Mouse (Mus musculus) brain, embryonic 18.5 days (tissue): ENCODE measurements around the gene Slc5a8.

Source experiments
- DNase-seq: peaks from one replicate; pipeline ENCODE4 v3.0.0-alpha.2; 2012; ENCODE audit warnings: low read depth, low spot score

Gene Slc5a8

DNA sequence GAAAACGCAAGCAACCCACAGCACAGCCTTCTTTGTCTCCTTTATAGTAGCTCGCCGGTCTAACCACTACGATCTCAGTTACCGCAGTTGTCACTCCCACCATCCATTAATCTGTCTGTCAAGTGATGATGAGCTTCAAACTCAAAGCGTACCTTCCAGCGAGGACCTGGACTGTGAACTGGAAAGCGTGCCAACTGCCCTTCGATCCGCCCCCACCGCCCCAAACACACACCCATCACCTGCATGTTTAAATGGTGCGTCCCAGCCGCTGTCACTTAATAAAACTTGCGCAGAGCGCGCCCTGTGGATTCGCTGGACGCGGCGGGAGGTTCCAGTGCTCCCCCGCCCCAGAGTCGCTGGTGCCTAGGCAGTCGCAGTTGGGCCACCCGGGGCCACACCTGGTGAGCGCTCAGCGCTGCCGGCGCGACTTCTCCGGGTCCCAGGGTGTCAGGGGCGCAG is at the start of gene Slc5a8:
Gene Slc5a8 (plus strand): TSS at position 361 of the 459 bp plus-strand sequence.
- DNase-seq = no peak

DNA sequence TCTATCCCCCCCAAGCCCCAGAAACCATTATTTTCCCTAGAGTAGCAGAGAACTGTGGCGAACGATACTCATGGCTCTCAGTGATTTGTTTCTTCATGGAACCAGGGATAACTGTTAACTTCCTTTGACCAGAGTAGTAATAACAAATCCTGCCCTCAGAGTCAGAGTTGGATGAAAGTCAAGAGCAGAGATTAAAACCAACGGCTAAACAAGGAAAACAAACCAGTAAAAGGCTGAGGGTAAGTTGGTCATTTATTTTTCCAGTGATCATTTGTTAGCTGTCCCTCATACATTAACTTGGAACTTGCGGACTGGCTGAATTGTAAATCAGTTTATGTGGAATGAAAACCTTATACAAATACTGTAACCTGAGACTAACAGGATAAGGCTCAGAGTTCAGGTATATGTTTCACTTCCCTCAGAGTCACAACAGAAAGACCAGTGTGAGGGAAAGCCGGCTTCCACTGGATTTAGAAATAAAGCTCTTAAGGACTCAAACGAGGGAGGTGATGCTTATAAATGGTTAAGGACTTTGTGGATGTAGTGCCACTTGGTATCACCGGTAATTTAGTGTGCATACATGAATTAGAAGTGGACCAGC is 36.8 kb upstream of the Slc5a8 start:
- DNase-seq = no peak

DNA sequence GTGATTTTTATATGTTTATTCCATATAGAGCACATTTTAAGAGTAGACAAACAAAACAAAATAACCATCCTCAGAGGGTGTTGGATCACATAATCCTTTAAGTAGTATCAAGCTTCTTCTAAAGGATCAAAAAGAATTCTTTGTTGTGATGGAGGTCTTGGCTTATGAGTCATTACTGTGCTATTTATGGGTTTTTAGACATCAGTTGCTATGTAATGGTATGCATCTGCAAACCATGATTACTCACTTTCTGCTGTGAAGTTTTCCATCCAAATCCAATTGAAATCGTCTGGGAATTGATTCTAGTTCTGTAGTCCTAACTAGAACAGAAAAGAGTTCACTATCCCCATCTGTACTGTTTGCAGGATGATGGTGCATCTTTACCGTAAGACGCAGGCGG is 35.8 kb upstream of the Slc5a8 start:
- no peak for DNase-seq

DNA sequence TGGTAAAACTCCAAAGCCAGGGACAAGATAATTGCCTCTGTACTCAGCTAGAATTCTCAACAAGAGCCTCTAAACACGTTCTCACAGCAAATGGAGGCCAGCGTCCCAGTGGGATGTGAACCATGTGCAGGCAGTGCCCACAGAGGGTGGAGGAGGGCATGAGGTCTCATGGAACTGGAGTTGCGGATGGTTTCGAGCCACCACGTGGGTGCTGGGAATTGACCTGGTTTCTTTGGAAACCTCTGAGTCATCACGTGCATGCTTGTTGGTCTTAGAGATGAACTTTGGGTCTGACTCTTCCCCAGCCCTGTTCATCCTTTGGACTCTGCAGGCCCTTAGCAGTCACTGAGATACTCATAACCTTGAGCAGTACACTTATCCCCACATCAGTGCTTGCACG is 32.5 kb upstream of the Slc5a8 start:
- DNase-seq = no peak

DNA sequence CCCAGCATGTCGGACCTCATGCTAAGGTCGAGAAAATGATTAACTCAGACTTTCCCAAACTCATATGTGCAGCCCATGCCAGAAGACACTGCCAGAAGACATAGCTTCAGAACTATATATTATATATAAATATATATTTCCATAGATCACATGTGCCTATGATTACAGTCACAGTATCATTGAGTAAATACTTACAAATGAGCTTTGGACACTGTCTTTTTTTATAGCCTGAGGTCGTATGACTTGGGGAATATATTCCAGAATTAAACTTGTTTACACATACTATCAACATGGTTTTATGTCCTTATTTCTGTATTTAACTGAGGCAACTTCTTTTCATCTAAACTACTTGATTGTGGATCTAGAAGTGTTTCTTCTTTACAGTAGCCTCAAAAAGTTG is 24.9 kb upstream of the Slc5a8 start:
- no peak for DNase-seq

DNA sequence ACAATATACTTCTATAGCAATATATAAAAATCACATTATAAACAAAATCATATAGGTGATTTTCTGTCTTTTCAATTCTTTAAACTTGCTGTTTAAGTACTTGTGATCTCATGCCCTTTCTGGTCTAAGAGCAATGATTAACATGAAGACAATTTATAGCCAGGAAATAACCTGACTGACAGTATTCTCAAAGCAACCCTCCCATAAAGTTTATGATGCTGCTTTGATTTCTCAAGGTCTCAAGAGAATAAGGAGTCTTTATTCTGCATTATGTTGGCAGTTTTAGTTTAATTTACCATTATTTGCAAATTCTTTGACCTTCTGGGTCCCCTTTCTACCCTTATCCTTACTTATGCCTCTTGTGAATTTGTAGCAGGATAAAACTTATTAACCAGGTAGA is 24.4 kb upstream of the Slc5a8 start:
- DNase-seq = no peak

DNA sequence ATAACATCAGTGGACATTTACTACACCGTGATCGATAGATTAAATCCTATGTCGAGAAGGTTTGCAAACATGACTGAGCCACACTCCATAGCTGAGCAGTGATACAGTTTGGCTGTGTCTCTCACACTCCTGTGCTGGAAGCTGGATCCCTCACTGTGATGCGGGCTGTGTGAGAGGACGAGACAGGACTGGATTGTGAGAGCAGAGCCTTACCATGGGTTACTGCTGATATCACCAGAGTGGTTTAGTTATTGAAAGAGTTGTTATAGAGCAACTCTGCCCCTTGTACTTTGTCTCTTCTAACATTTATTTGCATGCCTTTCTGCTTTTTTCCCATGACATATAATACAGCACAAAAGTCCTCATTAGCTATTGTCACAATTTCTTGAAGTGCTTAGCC is 23.5 kb upstream of the Slc5a8 start:
- DNase-seq = no peak

DNA sequence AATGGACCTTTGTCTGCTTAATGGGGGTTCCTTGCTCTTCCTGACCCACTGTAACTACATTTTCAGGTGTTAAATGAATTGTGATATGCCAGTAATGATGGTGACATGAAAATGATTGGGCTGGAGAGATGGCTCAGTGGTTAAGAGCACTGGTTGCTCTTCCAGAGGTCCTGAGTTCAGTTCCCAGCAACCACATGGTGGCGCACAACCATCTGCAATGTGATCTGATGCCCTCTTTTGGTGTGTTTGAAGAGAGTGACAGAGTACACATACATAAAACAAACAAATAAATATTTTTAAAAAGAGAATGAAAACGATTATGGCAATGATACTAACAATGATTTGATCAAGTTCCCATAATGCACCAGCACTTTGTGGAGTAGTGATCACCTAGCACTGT is 19.8 kb upstream of the Slc5a8 start:
- DNase-seq = no peak

DNA sequence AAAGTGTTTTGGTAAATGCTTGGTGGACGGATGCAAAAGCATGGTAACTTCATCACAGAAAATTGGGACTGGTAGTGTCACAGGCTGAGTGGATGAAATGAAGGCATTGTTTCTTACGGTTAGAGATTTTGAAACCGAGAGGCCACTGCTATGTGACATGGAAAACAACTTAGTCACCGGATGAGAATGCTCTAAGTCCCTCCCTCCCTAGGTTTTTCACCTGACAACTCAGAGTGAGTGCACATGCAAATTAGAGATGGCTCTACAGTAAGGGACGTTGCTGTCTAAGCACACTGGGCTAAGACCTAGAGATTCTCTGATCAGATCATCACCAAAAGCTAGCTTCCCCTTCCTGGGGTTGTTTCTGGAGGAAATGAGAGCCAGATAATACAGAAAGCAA is 10.9 kb upstream of the Slc5a8 start:
- DNase-seq = no peak

DNA sequence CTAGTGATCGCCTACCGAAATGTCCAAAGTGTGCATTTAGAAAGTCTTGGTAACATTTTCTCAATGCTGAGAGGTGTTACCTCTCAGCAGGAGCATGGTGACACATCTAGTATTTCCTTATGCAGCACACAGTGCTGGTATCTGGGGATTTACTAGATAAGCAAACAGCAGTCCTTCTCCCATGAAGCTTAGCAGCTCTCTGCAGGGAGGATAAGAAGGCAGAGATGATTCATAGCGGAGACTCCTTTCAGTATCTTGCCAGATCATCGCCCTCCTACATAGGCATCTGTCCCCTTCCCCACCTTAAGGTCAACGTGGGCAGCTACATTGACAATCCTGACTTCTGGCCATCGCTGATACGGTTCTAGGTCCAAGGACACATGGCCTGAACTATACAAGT is 8.4 kb upstream of the Slc5a8 start:
- no peak for DNase-seq

DNA sequence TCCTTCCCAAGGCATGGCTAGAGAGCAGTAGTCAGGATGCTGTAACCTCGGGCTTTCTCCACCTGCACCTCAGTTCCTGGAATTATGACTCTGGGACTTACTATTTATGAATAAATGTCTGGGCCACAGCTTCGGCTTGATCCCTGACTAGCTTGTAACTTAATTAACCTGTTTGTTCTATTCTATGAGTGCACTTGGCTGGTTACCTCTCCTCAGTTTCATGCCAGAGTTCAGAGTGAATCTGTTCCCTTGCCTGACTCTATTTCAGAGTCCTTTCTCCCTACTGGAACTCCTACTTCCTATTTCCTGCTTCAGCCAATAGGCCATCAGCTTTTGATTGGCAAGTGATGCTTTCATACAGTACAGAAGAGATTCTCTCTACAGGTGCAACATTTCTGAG is 2.1 kb upstream of the Slc5a8 start:
- no peak for DNase-seq

DNA sequence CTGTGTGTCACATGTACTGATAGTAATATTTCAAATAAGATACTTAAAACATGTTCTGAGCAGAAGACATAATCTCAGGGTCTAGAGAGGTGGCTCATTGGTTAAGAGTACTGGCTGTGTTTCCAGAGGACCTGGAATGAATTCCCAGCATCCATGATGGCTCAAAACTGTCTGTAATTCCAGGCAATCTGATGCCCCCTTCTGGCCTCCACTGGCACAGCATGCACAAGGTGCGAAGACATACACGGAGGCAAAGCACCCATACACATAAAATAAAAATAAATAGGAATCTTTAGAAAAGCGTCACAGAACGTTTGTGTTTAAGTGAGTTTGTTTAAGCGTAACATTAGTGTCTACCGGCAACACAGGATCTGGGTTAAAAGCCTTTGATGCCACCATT is 956 bp upstream of the Slc5a8 start:
- no peak for DNase-seq

DNA sequence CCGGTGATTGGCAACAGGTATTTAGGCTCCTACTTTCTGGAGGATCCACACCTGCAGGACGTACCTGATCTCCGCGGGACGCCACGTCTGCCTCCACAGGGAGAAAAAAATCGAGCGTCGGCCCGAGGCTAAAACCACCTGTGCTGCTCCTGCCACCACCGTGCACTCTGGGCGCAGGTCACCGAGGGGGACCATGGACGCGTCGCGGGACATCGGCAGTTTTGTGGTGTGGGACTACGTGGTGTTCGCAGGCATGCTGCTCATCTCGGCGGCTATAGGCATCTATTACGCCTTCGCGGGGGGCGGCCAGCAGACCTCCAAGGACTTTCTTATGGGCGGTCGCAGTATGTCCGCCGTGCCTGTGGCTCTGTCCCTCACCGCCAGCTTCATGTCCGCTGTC is 322 bp downstream of the Slc5a8 start:
- no peak for DNase-seq

DNA sequence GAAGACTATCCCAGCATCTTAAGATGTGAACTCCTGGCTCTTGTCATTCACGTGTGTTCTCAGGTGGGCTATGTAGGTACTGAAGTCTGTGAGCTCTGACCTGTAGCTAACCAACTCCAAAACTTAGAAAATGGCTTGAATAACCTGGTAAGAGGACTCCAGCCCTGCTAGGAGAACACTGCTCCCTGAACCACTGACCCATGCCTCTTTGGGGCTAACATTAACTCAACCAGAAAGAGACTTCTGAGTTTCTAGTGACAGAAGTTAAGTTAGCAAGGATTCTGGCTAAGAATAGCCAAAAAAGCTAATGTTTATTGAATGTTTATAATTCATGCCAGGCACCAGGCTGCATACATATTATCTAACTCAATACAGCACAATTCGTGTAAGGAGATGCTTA is 2.6 kb downstream of the Slc5a8 start:
- no peak for DNase-seq

DNA sequence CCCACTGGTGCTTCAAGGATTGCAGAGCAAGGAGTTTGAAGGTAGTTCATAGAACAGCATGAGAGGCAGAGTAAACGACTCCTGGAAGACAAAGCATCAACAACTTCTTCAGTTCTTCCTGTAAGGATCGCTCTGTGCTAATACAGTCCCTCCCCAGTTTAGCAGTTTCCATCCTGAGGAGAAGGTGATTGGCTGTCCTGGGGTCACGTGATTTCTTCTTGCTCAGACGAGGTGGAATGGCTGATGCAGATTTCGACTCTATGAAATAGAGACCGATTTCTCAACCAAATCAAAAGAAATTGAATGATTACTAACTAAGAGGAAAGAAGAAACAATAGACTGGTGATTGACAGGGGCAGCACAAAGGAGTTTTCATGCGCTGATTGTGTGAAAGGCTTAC is 5.6 kb downstream of the Slc5a8 start:
- no peak for DNase-seq

DNA sequence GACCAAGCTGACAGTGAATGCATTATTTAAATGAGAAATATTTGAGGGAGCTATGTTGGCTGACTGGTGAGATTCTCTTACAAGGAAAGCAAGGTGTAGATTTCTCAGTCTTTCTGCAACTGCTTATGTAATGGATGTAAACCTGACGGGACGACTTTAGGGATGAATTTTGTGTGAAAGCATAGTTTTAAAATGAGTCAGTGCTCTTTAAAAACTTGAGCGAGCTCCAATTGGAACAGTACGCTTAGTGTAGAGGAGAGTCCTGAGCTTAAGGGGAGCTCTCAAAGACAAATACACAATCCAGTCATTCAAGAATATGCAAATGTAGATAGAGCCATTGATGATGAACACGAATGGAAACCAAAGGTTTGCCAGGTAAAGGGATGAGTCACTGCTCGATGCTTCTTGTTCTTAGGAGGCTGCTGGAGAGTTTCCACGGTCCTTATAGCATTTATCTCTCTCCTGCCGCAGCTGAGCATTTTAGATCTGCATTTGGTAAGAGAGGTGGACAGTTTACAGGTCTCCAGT is 6.8 kb downstream of the Slc5a8 start:
- DNase-seq = no peak

DNA sequence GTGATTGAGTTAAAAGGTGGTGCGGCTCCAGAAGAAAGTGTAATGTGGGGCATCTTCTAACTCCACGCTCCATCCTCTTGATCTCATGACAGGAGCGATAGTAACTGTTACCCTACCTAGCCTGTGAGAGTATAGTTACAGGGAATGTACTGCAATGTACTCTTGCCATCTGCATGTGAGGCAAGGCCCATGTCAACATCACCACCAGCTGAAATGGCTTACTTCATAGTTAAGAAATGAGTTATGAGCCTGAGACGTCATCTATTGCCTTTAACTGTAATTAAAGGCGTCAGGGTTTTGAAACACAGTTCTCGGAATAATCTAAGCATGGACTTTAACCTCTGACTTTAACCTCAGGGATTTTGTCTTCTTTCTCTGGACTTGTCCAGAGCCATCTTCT is 11.2 kb downstream of the Slc5a8 start:
- DNase-seq = no peak

DNA sequence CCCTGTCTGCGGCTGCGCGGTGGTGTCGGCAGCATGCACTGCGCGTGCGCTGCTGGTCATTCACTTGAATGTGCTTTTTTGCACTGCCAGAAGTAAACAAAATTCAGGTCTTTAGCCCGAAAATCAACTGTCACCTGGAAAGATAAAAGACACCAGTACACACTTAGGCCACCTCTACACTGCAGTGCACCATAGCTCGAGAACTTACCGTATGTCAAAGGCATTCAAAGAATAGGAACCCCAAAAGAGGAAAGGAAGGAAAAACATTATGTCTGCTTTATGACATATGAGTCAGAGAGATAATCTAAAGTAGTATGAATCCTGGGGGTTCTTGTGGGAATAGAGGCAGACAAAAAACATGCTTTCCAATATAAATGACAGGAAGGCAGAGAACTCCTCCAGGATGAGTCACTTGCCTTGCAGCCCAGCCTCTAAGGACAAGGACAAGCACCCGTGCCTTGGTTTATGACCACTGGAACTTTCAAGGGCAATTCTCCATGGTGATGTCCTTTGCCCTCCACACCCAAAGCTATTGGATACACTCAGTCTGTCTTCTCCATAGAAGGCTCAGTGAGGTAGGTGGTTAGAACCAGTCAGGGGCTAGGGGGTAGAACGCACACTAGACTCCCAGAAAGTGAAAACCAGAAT is 64.0 kb downstream of the Slc5a8 start:
- no peak for DNase-seq

DNA sequence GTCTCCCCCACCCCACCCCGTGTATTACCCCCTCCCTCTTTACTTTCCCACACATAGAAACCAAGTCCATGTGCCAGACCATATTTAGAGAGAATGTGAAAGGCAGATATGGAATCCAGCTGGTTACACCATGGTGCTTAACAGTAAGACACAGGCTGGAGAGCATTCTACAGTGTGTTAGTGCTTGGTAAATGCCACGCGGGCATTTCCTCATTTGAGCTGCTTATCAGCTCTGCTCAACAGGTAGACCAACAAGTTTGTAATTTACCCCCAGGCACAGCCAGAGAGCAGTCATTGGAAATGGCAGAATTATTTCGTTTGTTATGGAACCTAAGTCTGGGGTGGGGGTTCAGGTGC is 64.5 kb downstream of the Slc5a8 start:
- DNase-seq = no peak

DNA sequence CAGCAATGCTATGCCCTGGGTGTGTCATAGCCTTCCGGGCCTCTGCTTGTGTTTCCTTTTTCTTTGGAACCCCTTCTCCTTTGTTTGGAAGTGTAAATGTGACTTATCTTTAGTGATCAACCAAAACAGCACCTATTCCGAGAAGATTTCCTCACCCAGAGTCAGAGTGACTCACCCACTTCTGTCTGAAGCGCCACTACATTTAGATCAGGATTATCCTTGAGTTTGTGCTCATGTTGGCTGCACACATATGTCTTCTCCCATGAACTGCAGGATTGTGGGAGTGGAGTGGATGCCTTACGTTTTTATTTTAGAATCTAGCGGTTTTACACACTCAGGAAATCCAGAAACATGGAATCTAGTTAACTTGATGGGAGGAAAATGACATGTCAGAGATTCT is 75.0 kb downstream of the Slc5a8 start:
- DNase-seq = no peak

DNA sequence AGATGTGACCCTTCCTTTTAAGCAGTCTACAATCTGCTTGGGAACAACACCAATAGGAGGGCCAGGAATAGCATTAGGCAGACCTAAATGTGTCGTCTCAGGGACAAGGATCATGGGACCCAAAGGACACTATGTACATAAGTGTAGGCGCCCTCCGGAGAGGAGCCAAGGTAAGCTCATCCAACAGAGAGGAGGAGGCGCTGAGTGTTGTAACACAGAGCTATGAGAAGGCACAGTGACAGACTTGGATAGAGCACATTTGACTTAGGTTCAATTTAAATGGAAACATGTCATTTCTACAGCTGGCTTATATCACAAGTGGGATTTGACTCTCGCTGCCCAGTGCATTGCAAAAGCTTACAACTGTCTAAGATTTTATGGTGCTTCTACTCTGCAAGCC is 82.8 kb downstream of the Slc5a8 start:
- DNase-seq = no peak

DNA sequence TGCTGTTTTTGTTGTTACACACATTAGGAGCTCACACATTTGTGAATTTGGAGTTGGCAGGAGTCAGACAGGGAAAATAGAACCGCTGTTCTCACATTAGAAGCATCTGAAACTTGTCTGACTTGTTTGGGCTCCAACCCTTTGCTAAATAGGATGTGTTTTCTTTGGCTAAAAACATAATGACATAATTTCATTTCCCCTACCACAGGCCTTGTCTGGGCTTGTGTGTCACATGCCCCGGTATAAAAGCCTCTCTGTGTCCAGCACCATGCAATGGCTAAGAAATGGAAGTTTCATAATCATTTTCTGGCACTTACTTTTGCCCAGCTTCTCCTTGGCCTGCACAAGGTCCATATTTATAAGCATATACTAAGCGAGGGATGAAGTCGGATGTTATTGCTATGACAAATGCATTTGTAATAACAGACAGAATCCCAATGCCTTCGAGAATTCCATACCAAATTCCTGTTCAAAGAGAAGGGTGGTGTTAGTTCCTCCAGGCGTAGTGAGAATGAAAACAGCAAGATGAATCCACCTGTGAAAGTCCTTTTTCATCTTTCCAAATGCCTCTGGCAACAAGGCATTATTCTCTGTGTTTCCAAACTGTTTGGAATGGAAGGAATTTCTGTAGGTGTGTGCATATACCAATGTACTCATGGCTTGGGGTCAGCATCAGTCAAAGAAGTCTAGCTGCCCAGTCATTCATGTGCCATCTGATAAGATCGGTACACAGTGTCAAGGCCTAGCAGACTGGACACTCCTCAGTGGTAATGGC is 85.3 kb downstream of the Slc5a8 start:
- DNase-seq = no peak

DNA sequence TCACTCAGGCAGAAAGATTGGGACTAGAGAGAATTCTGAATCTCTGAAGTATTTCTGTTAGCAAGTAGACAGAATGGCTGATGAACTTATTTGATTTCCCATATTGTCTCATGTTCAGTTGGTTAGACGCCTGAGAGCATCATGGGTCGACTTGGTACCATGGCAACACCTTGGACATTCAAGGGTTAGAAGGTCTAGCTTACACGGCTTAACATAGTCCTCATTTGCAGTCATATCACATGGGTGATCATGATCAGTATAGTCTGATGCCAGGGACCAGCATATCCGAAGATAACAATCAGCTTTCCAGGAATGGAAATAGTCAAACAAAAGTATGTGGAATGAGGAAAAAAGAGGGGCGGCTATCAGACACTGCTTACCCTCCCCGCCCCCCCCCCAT is 93.1 kb downstream of the Slc5a8 start:
- DNase-seq = no peak
